Mouse (Mus musculus) embryonic facial prominence, embryonic 14.5 days (tissue): Measurements from ENCODE around the gene Zfpm1. TPM values are rescaled to one million over a fixed set of nuclear protein-coding genes. Genes with fewer than 3 reads are reported as not detected.

ENCODE experiments used
- ATAC-seq: fragments of 200-750 bp; cut with Nextera tagmentation; 2 replicates; pipeline ENCODE4 v1.8.0; 2017; ENCODE audit warnings: low read depth, moderate number of reproducible peaks, moderate TSS enrichment
- DNase-seq: peaks from one replicate; pipeline ENCODE4 v3.0.0-alpha.2; 2015; ENCODE audit warnings: low spot score
- H3K27ac ChIP-seq: fragments of 300-500 bp; sonication (generic); replicated peaks from 2 replicates; pipeline ENCODE4 v1.5.1; 2014; ENCODE audit warnings: low read depth, mild to moderate bottlenecking, low read length, moderate library complexity
- H3K27me3 ChIP-seq: fragments of 300-500 bp; sonication (generic); replicated peaks from 2 replicates; pipeline ENCODE4 v1.6.1; 2014; ENCODE audit warnings: low read length; ENCODE audit not compliant: control insufficient read depth, insufficient read depth
- H3K36me3 ChIP-seq: fragments of 300-500 bp; sonication (generic); 2 replicates; pipeline ENCODE4 v1.6.1; 2014; ENCODE audit warnings: low read length, mixed read lengths; ENCODE audit not compliant: control insufficient read depth, insufficient read depth
- H3K4me1 ChIP-seq: fragments of 300-500 bp; sonication (generic); 2 replicates; pipeline ENCODE4 v1.6.1; 2014; ENCODE audit warnings: antibody characterized with exemption, low read length; ENCODE audit not compliant: control insufficient read depth, insufficient read depth
- H3K4me2 ChIP-seq: fragments of 300-500 bp; sonication (generic); 2 replicates; pipeline ENCODE4 v1.6.1; 2014; ENCODE audit warnings: low read depth, mild to moderate bottlenecking, low read length, moderate library complexity, mixed read lengths
- H3K4me3 ChIP-seq: fragments of 300-500 bp; sonication (generic); 2 replicates; pipeline ENCODE4 v1.5.1; 2014; ENCODE audit warnings: low read depth, mild to moderate bottlenecking, low read length
- H3K9ac ChIP-seq: fragments of 300-500 bp; sonication (generic); 2 replicates; pipeline ENCODE4 v1.6.1; 2014; ENCODE audit warnings: low read depth, mild to moderate bottlenecking, low read length, moderate library complexity, mixed read lengths
- H3K9me3 ChIP-seq: fragments of 300-500 bp; sonication (generic); 2 replicates; pipeline ENCODE4 v1.6.1; 2016; ENCODE audit warnings: low read length; ENCODE audit not compliant: control insufficient read depth
- WGBS: fragments of 180-500 bp; shearing (Covaris S2); extraction: QIAGEN DNeasy Blood & Tissue Kit; methylation state at CpG from one replicate; pipeline ENCODE4 v1.1.7; 2014; 5-methylcytosine and 5-hydroxymethylcytosine counted together
- polyA plus RNA-seq: library from polyadenylated mRNA; unstranded; fragments of >200 nt; fragmentation: Nextera tagmentation; extraction: Ambion mirVana; gene quantifications from 2 replicates; pipeline ENCODE4 v1.2.1, GENCODE M21; 2014

Zfpm1 gene
- polyA plus RNA-seq, 1 experiment from 2014 or later, result 1.7 TPM

DNA sequence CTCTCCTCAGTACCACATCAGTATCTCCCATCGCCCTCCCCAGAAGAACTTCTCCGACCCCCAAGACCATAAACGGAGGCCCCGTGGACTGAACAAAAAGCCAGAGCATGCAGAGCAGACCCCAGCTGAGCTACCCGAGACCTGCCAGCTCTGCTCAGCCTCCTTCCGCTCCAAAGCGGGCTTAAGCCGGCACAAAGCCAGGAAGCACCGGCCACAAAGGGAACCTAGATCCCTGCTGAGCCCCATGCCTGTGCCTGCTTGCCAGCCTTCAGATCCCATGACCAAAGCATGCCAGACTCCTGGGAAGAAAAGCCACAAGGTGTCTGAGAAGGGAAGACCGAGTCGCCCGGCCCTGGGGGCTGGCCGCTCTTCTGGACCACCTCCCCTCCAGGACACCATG is 15.1 kb upstream of the Zfpm1 start:
- no peak overlapping the region for H3K4me2 ChIP-seq
- no peak overlapping the region; the same call in 1 of the 2 replicates for H3K9ac ChIP-seq
- peak; percentile 40 for DNase-seq
- no peak overlapping the region for H3K4me3 ChIP-seq
- H3K4me1 ChIP-seq, result peaks cover 6% of the 10 kb centered on the region
- 0 out of 2 replicates have a peak, but pooled peaks cover 5% of the 10 kb centered on the region for H3K27me3 ChIP-seq
- H3K36me3 ChIP-seq, result peaks cover 2% of the 10 kb centered on the region; the same call in 1 of the 2 replicates
- H3K27ac ChIP-seq, result no peak overlapping the region
- WGBS, result 53% methylated on average over 13 of the region's 13 CpGs
- 0 out of 2 replicates have a peak, but pooled peaks have one; percentile 35 for ATAC-seq
- H3K9me3 ChIP-seq, result no peaks in the 10 kb centered on the region

DNA sequence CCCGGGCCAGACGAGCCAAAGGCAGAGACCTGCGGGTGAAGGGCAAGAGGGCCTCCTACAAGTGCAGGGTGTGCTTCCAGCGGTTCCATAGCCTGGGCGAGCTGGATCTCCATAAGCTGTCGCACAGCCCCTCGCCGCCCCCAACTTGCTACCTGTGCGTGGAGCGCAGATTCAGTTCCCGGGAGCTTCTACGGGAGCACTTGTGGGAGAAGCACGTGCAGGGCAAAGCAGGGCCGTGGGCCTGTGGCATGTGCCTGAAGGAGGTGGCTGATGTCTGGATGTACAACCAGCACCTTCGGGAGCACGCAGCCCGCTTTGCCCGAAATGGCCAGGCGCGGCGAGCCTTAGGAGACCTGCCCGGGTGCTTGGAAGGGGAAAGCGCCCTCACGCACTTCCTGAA is 13.1 kb upstream of the Zfpm1 start:
- H3K9ac ChIP-seq, result peak overlapping the region; percentile 54
- 0 out of 2 replicates have a peak, but pooled peaks cover 5% of the 10 kb centered on the region for H3K27me3 ChIP-seq
- H3K27ac ChIP-seq, result no peak overlapping the region
- WGBS, result 57% methylated on average over 23 of the region's 24 CpGs
- H3K36me3 ChIP-seq, result no peaks in the 10 kb centered on the region
- H3K9me3 ChIP-seq, result no peaks in the 10 kb centered on the region
- peaks cover 11% of the 10 kb centered on the region for H3K4me1 ChIP-seq
- H3K4me3 ChIP-seq, result peak overlapping the region; percentile 40
- peak overlapping the region; percentile 71 for H3K4me2 ChIP-seq
- ATAC-seq, result no peak
- no peak for DNase-seq

DNA sequence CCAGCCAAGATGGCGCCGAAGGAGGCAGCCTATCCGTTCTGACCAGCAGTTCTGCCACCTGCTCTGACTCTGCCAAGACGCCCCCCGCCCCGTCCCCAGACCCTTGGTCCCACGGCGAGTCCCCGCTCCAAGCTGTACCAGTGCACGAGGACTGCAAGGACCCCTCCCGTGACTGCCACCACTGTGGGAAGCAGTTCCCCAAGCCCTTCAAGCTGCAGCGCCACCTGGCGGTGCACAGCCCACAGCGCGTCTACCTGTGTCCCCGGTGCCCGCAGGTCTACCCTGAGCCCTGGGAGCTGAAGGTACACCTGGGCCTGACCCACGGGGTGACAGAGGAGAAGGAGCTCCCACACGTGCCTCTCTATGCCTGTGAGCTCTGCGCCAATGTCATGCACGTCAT is 12.5 kb upstream of the Zfpm1 start:
- Histone ChIP-seq H3K9me3 (no peaks in the 10 kb centered on the region), H3K27ac (no peak overlapping the region), H3K27me3 (0 out of 2 replicates have a peak, but pooled peaks cover 5% of the 10 kb centered on the region), H3K4me1 (peaks cover 11% of the 10 kb centered on the region), H3K4me3 (peak overlapping the region; percentile 40), H3K9ac (peak overlapping the region; percentile 54), H3K36me3 (no peaks in the 10 kb centered on the region), H3K4me2 (peak overlapping the region; percentile 71)
- 5% methylated on average over 21 of the region's 21 CpGs for WGBS
- ATAC-seq (peak; percentile 58), DNase-seq (peak; percentile 80)

DNA sequence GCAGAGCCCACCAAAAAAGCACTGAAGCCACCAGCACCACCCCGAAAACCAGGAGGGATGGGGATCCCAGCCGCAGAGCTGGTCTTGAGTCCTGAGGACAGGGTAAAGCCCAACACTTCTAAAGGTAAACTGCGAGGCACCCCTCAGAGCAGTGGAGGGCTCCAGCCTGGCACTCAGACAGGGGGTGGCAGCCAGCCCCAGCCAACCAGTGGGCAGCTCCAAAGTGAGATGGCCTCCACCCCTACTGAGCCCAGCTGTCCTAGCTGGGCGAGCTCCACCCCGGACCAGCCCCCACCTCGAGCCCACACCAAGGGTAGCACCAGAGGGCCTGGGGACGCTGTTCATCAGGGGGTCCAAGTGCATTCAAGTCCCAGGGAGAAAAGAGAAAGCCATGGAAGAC is 11.4 kb upstream of the Zfpm1 start:
- 77% methylated on average over 7 of the region's 7 CpGs for WGBS
- H3K9ac ChIP-seq, result no peak overlapping the region
- H3K4me1 ChIP-seq, result peaks cover 11% of the 10 kb centered on the region
- no peak for DNase-seq
- H3K9me3 ChIP-seq, result no peaks in the 10 kb centered on the region
- no peak overlapping the region for H3K27ac ChIP-seq
- no peak overlapping the region for H3K4me3 ChIP-seq
- 0 out of 2 replicates have a peak, but pooled peaks cover 5% of the 10 kb centered on the region for H3K27me3 ChIP-seq
- no peaks in the 10 kb centered on the region for H3K36me3 ChIP-seq
- H3K4me2 ChIP-seq, result no peak overlapping the region
- no peak for ATAC-seq

DNA sequence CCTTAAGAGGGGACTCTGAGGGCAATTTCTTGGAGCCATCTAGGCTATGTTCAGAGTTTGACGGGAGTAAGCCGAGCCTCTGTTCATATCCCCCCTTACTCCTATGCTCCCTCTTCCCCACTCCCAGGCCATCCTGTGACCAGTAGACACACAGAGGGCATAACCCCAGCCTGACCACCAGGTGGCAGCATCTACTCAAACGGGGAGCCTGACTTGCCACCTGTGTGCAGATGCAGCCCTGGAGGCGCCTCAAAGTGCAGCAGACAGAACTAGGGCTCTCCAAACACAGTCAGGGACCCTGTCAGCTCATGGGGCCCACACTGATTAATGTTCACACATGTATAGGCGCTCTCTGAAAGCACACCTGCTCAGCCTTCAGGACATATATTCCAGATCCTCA is 8.8 kb upstream of the Zfpm1 start:
- no peak overlapping the region for H3K4me2 ChIP-seq
- ATAC-seq (peak; percentile 77), DNase-seq (peak; percentile 89)
- H3K27ac ChIP-seq, result no peak overlapping the region
- WGBS, result 4% methylated on average over 5 of the region's 5 CpGs
- 0 out of 2 replicates have a peak, but pooled peaks cover 5% of the 10 kb centered on the region for H3K27me3 ChIP-seq
- peaks cover 11% of the 10 kb centered on the region for H3K4me1 ChIP-seq
- H3K36me3 ChIP-seq, result no peaks in the 10 kb centered on the region
- no peak overlapping the region for H3K4me3 ChIP-seq
- no peaks in the 10 kb centered on the region for H3K9me3 ChIP-seq
- no peak overlapping the region for H3K9ac ChIP-seq

DNA sequence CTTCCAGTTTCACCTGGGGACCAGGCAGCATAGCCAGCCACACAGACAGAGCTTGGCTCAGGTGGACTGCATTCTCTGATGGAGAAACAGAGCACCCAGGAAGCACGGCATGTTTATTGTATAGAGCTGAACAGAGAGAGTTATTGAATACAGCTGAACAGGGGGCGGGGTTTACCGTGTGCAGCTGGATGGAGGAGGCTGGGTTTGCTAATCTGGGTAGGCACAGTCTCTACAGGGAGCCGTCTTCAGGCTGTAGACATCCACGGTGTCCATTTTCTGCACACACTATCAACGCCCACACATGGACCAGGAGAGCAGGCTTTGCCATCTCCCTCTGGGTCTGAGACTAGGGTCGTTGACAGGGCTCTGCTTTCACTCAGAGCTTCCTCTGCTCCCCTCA is 8.1 kb upstream of the Zfpm1 start:
- no peak overlapping the region for H3K4me2 ChIP-seq
- no peaks in the 10 kb centered on the region for H3K9me3 ChIP-seq

DNA sequence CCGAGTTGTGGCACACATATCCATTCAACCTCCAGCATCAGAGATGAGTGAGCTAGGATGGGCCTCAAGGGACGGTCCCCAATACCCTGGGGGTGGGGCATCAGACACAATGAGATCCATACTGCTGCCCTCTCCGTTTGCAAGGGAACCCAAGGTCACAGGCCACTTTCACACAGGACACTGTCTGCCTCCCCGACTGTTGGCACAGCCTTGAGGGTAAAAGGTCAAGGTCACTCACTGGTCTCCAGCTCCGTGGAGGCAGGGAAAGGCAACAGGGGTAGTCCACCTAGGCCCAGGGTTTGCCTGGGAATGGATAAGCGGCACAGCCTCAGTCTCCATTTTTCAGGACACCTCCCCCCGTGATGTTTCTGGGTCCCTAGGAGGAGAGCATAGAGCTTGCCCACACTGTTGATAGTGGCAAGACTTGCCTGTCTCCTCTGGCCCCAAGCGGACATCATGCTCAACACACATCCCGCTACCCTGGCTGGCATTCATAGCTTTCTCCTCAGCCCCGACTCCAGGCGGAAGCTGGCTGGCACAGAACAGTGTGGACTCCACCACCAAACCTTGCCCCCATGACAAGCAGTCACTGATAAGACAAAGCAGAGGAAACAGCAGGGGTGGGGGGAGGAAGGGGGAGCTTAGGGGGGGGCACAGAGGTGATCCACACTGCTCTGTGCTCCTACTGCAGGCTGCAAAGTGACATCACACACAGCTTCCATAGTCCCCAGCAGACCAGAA is 7.1 kb upstream of the Zfpm1 start:
- Histone ChIP-seq H3K4me1 (peaks cover 5% of the 10 kb centered on the region; the same call in 1 of the 2 replicates), H3K4me2 (no peak overlapping the region), H3K27me3 (0 out of 2 replicates have a peak, but pooled peaks cover 5% of the 10 kb centered on the region), H3K9me3 (no peaks in the 10 kb centered on the region), H3K27ac (no peak overlapping the region), H3K36me3 (no peaks in the 10 kb centered on the region), H3K4me3 (no peak overlapping the region), H3K9ac (no peak overlapping the region)
- WGBS, result 72% methylated on average over 10 of the region's 11 CpGs
- DNase-seq (no peak), ATAC-seq (no peak)

More for the DNA sequence above, 8.1 kb upstream of the Zfpm1 start:
- Histone ChIP-seq H3K4me3 (no peak overlapping the region), H3K36me3 (no peaks in the 10 kb centered on the region), H3K27ac (no peak overlapping the region), H3K27me3 (0 out of 2 replicates have a peak, but pooled peaks cover 5% of the 10 kb centered on the region), H3K9ac (no peak overlapping the region), H3K4me1 (peaks cover 10% of the 10 kb centered on the region)
- ATAC-seq, result no peak
- DNase-seq, result no peak
- 28% methylated on average over 7 of the region's 7 CpGs for WGBS

DNA sequence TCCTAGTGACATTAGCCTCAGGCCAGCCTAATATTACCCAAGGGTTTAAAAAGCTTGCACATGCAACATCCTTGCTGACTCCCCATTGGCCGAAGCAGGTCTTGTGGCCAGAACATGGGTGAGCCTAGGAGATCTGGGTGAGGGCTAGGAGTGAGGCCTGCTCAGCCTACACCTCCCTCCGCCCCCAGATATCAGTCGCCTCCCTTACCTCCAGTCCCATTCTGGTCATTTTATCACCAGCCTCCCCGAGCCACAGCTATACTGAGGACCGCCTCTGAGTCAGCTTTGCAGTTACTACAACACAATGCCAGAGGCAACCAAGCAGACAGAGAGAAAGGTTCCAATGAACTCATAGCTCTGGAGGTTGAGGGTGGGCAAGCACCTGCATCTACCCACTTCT is 5.6 kb upstream of the Zfpm1 start:
- DNase-seq (no peak), ATAC-seq (no peak)
- Histone ChIP-seq H3K36me3 (no peaks in the 10 kb centered on the region), H3K4me3 (no peak overlapping the region), H3K27me3 (no peaks in the 10 kb centered on the region), H3K9ac (no peak overlapping the region), H3K9me3 (no peaks in the 10 kb centered on the region), H3K4me1 (peaks cover 11% of the 10 kb centered on the region), H3K27ac (no peak overlapping the region), H3K4me2 (no peak overlapping the region)
- WGBS, result 94% methylated on average over 5 of the region's 5 CpGs
